Mouse (Mus musculus) myocyte (in vitro differentiated cells): ENCODE data around the gene Arhgdia.

Source experiments
- CEBPB ChIP-seq: IDR thresholded peaks from 2 replicates; pipeline ENCODE4 v1.6.1; 2011; ENCODE audit warnings: mild to moderate bottlenecking, moderate library complexity; ENCODE audit not compliant: poor library complexity, insufficient read depth, severe bottlenecking
- E2F4 ChIP-seq: IDR thresholded peaks from one replicate; pipeline ENCODE4 v1.6.1; 2011; ENCODE audit warnings: mild to moderate bottlenecking, control low read depth, moderate library complexity; ENCODE audit not compliant: insufficient read depth
- MAX ChIP-seq: IDR thresholded peaks from one replicate; pipeline ENCODE4 v1.6.1; 2011; ENCODE audit warnings: low read depth, mild to moderate bottlenecking, control low read depth
- MYOD1 ChIP-seq, 3 experiments: IDR thresholded peaks; one replicate each; pipeline ENCODE4 v1.6.1; 2011; ENCODE audit warnings: control low read depth in 2 of 3, low read depth in 2 of 3, mild to moderate bottlenecking in 2 of 3, moderate library complexity in 1 of 3; ENCODE audit not compliant: insufficient read length in 2 of 3, control insufficient read depth in 1 of 3
- MYOG ChIP-seq, 3 experiments: IDR thresholded peaks; one replicate each; pipeline ENCODE4 v1.6.1; 2011; ENCODE audit warnings: control low read depth in 2 of 3, low read depth in 2 of 3, mild to moderate bottlenecking in 2 of 3; ENCODE audit not compliant: insufficient read length in 2 of 3, control insufficient read depth in 1 of 3, insufficient read depth in 1 of 3
- POLR2A ChIP-seq: IDR thresholded peaks from one replicate; pipeline ENCODE4 v1.6.1; 2011; ENCODE audit warnings: low read depth, mild to moderate bottlenecking, control low read depth, moderate library complexity; ENCODE audit not compliant: insufficient read length
- POLR2AphosphoS2 ChIP-seq: IDR thresholded peaks from one replicate; pipeline ENCODE4 v1.6.1; 2011; ENCODE audit warnings: low read depth, control low read depth; ENCODE audit not compliant: insufficient read length
- REST ChIP-seq: IDR thresholded peaks from one replicate; pipeline ENCODE4 v1.6.1; 2011; ENCODE audit warnings: mild to moderate bottlenecking, control low read depth, moderate library complexity; ENCODE audit not compliant: insufficient read depth, insufficient read length
- SRF ChIP-seq: IDR thresholded peaks from one replicate; pipeline ENCODE4 v1.6.1; 2011; ENCODE audit warnings: low read depth; ENCODE audit not compliant: control insufficient read depth, insufficient read length
- TCF3 ChIP-seq: IDR thresholded peaks from one replicate; pipeline ENCODE4 v1.6.1; 2011; ENCODE audit warnings: low read depth, control low read depth; ENCODE audit not compliant: insufficient read length
- USF1 ChIP-seq: IDR thresholded peaks from one replicate; pipeline ENCODE4 v1.6.1; 2011; ENCODE audit warnings: low read depth, mild to moderate bottlenecking, control low read depth, moderate library complexity

DNA sequence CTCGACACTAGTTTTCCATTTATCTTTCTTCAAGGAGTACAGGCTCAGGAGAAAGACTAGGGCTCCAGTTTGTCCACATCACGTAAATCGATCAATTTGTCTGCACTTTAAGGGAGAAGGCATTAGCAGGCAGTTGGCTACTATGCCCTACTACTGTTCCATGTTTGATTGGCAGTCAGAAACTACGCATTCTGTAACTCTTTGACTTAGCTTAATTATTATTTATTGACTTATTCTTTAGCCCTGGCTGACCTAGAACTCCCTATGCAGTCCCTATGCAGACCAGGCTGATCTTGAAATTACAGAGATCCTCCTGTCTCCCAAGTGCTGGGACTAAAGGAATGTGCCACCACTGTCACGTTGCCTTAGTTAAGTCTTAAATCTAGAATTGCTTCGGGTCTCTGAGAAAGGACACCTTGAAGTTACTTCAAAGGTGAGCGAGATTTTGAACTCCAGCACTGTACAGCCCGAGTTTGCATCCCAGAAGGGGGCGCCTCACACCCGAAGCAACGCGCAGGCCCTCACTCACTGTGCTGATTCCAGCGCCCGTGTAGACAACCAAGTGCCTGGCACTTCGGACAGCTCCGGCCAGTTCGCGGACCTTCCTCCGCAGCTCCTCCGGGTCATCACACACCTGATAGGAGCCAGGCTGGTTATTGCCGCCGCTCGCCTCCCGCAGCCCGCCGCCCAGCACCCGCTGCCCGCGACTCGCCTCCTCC is 42.7 kb upstream of the Arhgdia start:
- TF ChIP-seq POLR2A (no peak), E2F4 (no peak), MAX (no peak), POLR2AphosphoS2 (no peak), MYOD1 (IDR thresholded peaks at IDR 0.05; ENCODE audit: control insufficient read depth in 1 of 3, insufficient read length in 2 of 3, low read depth in 2 of 3) (no peak), USF1 (no peak), CEBPB (no peak), TCF3 (no peak), MYOG (IDR thresholded peaks at IDR 0.05; ENCODE audit: control insufficient read depth in 1 of 3, insufficient read depth in 1 of 3, insufficient read length in 2 of 3, low read depth in 2 of 3) (no peak), REST (peak; percentile 41), SRF (no peak)
